Comparison of ENCODE assay signal across 20 mouse cellular contexts in genomic region chr13:51926764-51927163, GRCm38 (mm10).
DNase-seq lines count a peak whose midpoint lies in the region; ATAC-seq and TF ChIP-seq lines count a peak whose summit lies in the region.
"Had no signal": no experiment of that assay in that cellular context is flagged by ENCODE, and none has a peak within 500 bp of the region (broad histone marks: within the 10 kb centered on the region; RNA-seq: fewer than 3 reads in every experiment).

No protein-coding gene starts in this region.

- WGBS in forebrain, embryonic 13.5 days = 60% methylated on average over 10 of the region's 10 CpGs
- WGBS in forebrain, postnatal 0 days = 57% methylated on average over 10 of the region's 10 CpGs
- 48% methylated on average over 10 of the region's 10 CpGs for WGBS in midbrain, embryonic 11.5 days
- 35% methylated on average over 10 of the region's 10 CpGs for WGBS in midbrain, postnatal 0 days
- WGBS in limb, embryonic 10.5 days = 63% methylated on average over 10 of the region's 10 CpGs

- H3K4me1 ChIP-seq in forebrain, embryonic 13.5 days = peaks cover 62% of the 10 kb centered on the region
- peaks cover 13% of the 10 kb centered on the region; the same call in 1 of the 2 replicates for H3K4me1 ChIP-seq in forebrain, postnatal 0 days (ENCODE audit: insufficient read depth)
- H3K4me1 ChIP-seq in midbrain, embryonic 11.5 days (ENCODE audit: control insufficient read depth, insufficient read depth, low read length) = peaks cover 16% of the 10 kb centered on the region
- no peaks in the 10 kb centered on the region for H3K4me1 ChIP-seq in midbrain, postnatal 0 days (ENCODE audit: insufficient read depth, low read length)
- peaks cover 24% of the 10 kb centered on the region for H3K4me1 ChIP-seq in limb, embryonic 10.5 days

- no peak overlapping the region for H3K4me2 ChIP-seq in forebrain, embryonic 13.5 days
- H3K4me2 ChIP-seq in forebrain, postnatal 0 days (ENCODE audit: low read depth) = no peak overlapping the region
- H3K4me2 ChIP-seq in midbrain, embryonic 11.5 days = no peak overlapping the region
- H3K4me2 ChIP-seq in midbrain, postnatal 0 days (ENCODE audit: low read depth, low read length, poor library complexity, severe bottlenecking) = no peak overlapping the region
- H3K4me2 ChIP-seq: limb, embryonic 13.5 days; liver, embryonic 13.5 days; lung, embryonic 14.5 days had no signal

- H3K4me3 ChIP-seq in forebrain, embryonic 13.5 days = no peak overlapping the region
- H3K4me3 ChIP-seq in forebrain, postnatal 0 days (ENCODE audit: low read depth, low read length) = no peak overlapping the region
- H3K4me3 ChIP-seq in midbrain, embryonic 11.5 days (ENCODE audit: low read depth, low read length) = no peak overlapping the region
- no peak overlapping the region for H3K4me3 ChIP-seq in midbrain, postnatal 0 days (ENCODE audit: low read depth, low read length)
- no peak overlapping the region for H3K4me3 ChIP-seq in limb, embryonic 10.5 days
- H3K4me3 ChIP-seq: layer of hippocampus, adult 2 months; limb, embryonic 13.5 days; liver, embryonic 13.5 days; megakaryocyte, embryonic 14.5 days had no signal

- no peaks in the 10 kb centered on the region for H3K36me3 ChIP-seq in forebrain, embryonic 13.5 days (ENCODE audit: poor library complexity, severe bottlenecking)
- no peaks in the 10 kb centered on the region for H3K36me3 ChIP-seq in forebrain, postnatal 0 days (ENCODE audit: insufficient read depth)
- H3K36me3 ChIP-seq in midbrain, embryonic 11.5 days (ENCODE audit: control insufficient read depth, insufficient read depth, low read length) = no peaks in the 10 kb centered on the region
- H3K36me3 ChIP-seq in midbrain, postnatal 0 days (ENCODE audit: insufficient read depth, low read length) = no peaks in the 10 kb centered on the region
- H3K36me3 ChIP-seq in limb, embryonic 10.5 days = no peaks in the 10 kb centered on the region
- H3K36me3 ChIP-seq: limb, embryonic 13.5 days; liver, embryonic 13.5 days had no signal

- no peaks in the 10 kb centered on the region for H3K9me3 ChIP-seq in forebrain, embryonic 13.5 days (replicated peaks)
- no peaks in the 10 kb centered on the region for H3K9me3 ChIP-seq in forebrain, postnatal 0 days (ENCODE audit: low read length)
- no peaks in the 10 kb centered on the region for H3K9me3 ChIP-seq in midbrain, embryonic 11.5 days (ENCODE audit: control insufficient read depth, low read length)
- no peaks in the 10 kb centered on the region for H3K9me3 ChIP-seq in midbrain, postnatal 0 days (ENCODE audit: low read length)
- H3K9me3 ChIP-seq in limb, embryonic 10.5 days (replicated peaks) = no peaks in the 10 kb centered on the region
- H3K9me3 ChIP-seq: limb, embryonic 13.5 days; liver, embryonic 13.5 days; megakaryocyte, embryonic 14.5 days had no signal

- no peak overlapping the region for H3K27ac ChIP-seq in forebrain, embryonic 13.5 days
- no peak overlapping the region for H3K27ac ChIP-seq in forebrain, postnatal 0 days (ENCODE audit: low read depth, low read length)
- H3K27ac ChIP-seq in midbrain, embryonic 11.5 days (ENCODE audit: low read depth, low read length) = no peak overlapping the region
- no peak overlapping the region for H3K27ac ChIP-seq in midbrain, postnatal 0 days (ENCODE audit: low read depth, low read length)
- peak overlapping the region; percentile 3; the same call in 1 of the 2 replicates for H3K27ac ChIP-seq in limb, embryonic 10.5 days
- H3K27ac ChIP-seq: layer of hippocampus, adult 2 months; limb, embryonic 13.5 days; liver, embryonic 13.5 days had no signal

- TF ChIP-seq CTCF in forebrain, postnatal 0 days (IDR thresholded peaks at IDR 0.05; ENCODE audit: low read depth) = no peak
- TF ChIP-seq CTCF in midbrain, postnatal 0 days (IDR thresholded peaks at IDR 0.05) = no peak

- ATAC-seq in forebrain, embryonic 13.5 days = no peak
- ATAC-seq in forebrain, postnatal 0 days = no peak
- ATAC-seq in midbrain, embryonic 11.5 days (ENCODE audit: low FRiP score) = peak; percentile 73
- no peak for ATAC-seq in midbrain, postnatal 0 days (ENCODE audit: low FRiP score)
- ATAC-seq: intestine, postnatal 0 days had no signal

- peak; percentile 27 for DNase-seq in embryo, embryonic 10 days (ENCODE audit: low spot score)
- DNase-seq in embryo, embryonic 10.5 days (ENCODE audit: low spot score) = no peak
- DNase-seq in forebrain, postnatal 0 days = no peak
- no peak for DNase-seq in midbrain, embryonic 11.5 days (ENCODE audit: low spot score, missing footprints)
- DNase-seq in midbrain, postnatal 0 days (ENCODE audit: low spot score) = no peak
- no peak for DNase-seq in limb, embryonic 10.5 days (ENCODE audit: low spot score)
- DNase-seq in left cerebral cortex, adult 18-20 months (ENCODE audit: low spot score in 2 of 2) = no peak
- DNase-seq: adrenal gland, postnatal 10 days; cerebellum, adult 2 months; cerebellum, postnatal 25 days; kidney, postnatal 25 days; layer of hippocampus, postnatal 36 days; liver, embryonic 13.5 days; lung, embryonic 14.5 days; thymus, postnatal 14 days had no signal

- 0 out of 2 replicates have a peak overlapping the region, but pooled peaks have one; percentile 12 for H3K9ac ChIP-seq in forebrain, embryonic 13.5 days
- no peak overlapping the region for H3K9ac ChIP-seq in forebrain, postnatal 0 days
- no peak overlapping the region for H3K9ac ChIP-seq in midbrain, embryonic 11.5 days (ENCODE audit: low read length)
- H3K9ac ChIP-seq in midbrain, postnatal 0 days (replicated peaks; ENCODE audit: low read length, poor library complexity, severe bottlenecking) = no peak overlapping the region
- H3K9ac ChIP-seq: limb, embryonic 13.5 days; liver, embryonic 13.5 days; lung, embryonic 14.5 days had no signal

- peaks cover 56% of the 10 kb centered on the region for H3K27me3 ChIP-seq in forebrain, embryonic 13.5 days
- no peaks in the 10 kb centered on the region for H3K27me3 ChIP-seq in forebrain, postnatal 0 days (ENCODE audit: insufficient read depth, low read length)
- H3K27me3 ChIP-seq in midbrain, embryonic 11.5 days (ENCODE audit: control insufficient read depth, insufficient read depth, low read length) = peaks cover 66% of the 10 kb centered on the region
- peaks cover 3% of the 10 kb centered on the region; the same call in 1 of the 2 replicates for H3K27me3 ChIP-seq in midbrain, postnatal 0 days (ENCODE audit: insufficient read depth, low read length)
- H3K27me3 ChIP-seq in limb, embryonic 10.5 days (ENCODE audit: low read depth, poor library complexity, severe bottlenecking) = peaks cover 11% of the 10 kb centered on the region; the same call in 1 of the 2 replicates
